Mouse (Mus musculus) skeletal muscle tissue, adult 2 months (tissue): Measurements from ENCODE around the gene Pigk.

ENCODE experiments used
- DNase-seq: peaks from one replicate; pipeline ENCODE4 v3.0.0-alpha.2; 2012; ENCODE audit warnings: low read depth, low spot score

Pigk gene

DNA sequence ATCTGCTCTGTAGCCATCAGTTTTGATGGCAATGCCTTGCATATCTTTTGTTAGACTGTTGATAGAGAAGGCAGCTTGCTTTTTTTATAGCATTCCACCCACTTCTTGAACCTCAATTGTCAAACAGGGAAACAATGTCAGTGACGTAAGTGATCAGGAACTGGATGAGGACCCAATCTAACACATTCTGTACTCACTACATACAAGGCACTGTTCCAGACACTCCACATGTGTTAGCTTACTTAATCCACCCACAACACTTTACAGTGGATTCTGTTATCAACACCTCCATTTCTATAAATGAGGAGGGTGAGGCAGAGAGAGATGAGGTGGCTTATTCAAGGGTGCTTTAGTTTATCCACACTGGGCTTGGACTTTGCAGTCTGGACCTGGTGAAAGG, 124.0 kb downstream of the Pigk start:
- no peak for DNase-seq

DNA sequence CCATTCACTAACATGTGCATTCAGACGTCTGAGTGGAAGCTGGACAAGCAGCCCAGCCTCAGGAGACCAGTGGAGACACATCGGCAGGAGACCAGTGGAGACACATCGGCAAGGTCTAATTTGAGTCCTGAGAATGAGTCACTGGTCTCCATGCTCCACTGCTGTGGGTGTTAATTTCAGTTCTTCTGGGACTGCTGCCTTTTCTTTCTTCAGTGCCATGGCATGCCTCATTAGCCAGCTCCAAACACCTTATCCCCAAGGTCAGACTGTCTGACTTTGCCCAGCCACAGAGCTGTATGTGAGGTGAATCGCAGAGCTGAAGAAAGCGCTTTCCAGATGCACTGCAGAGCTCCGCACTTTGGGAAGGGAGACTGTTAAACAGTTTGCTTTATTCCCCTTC, 127.4 kb downstream of the Pigk start:
- no peak for DNase-seq

DNA sequence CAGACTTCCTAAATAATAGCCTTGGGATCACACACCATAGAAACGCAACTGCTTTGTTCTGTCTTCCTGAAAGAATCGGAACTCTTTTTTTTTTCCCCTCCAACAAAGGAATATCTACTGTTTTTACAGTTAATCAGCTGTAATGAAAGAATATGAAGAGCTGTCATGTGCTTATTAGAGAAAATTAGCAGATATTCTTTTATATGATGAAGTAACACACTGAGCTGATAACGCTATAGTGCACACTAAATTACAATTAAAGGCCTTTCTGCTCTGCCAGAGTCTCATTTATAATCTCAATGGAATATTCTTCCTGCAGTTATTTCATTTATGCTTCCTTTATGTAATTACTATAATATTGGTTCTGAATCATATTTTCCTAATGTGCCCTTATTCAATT, 128.7 kb downstream of the Pigk start:
- DNase-seq, result no peak

GRCm38 (mm10) chr3:152843925-152844324, 130.0 kb downstream of the Pigk start:
- DNase-seq, result no peak

- DNase-seq, result no peak
Measured at GRCm38 (mm10) chr3:152855006-152855614, 141.2 kb downstream of the Pigk start.

- no peak for DNase-seq
Measured at GRCm38 (mm10) chr3:152856095-152856494, 142.2 kb downstream of the Pigk start.

GRCm38 (mm10) chr3:152861450-152861849, 147.6 kb downstream of the Pigk start:
- no peak for DNase-seq

GRCm38 (mm10) chr3:152861978-152862377, 148.1 kb downstream of the Pigk start:
- DNase-seq, result no peak

DNA sequence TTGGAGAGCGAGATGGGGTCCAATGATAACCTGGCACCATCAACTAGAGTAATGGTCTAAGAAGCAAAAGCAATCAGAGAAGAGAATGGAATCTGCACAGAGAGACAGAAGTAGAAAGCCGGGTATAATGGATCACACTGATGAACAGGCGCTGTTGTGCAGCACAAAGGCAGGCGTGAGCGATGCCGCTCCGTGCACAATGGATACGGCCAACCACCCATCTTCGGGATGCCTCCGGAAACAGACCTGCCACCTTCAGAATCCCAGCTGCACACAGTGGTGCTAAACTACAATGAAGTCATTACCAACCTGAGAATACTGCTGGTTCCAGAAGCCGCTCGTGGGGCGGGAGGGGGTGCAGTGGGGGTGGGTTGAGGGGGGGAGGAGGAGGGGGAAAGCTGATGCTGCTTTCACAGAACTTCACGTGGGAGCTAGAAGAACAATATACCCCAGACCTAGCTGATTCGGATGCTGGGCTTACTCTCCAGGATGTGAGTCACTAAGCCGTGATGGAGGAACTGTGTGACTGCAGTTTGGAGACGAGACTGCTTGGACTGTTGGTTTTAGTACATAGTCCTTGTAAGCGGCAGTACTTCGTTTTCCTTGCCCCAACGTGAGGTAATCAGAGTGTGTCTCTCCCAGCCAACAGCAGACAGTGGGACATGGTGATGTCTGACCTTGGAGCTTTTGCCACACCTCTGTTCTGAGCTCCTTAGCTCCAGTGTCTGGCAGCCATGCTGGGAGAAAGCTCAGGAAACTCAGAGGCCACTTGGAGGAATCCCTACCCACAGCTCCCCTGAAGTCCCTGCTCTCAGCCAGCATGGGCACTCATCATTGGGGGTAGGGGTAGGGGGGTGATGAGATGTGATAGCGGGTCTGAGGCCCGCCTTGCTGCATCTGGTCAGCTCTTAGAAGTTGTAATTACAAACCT, 152.4 kb downstream of the Pigk start:
- DNase-seq, result no peak

- DNase-seq, result no peak
Measured at GRCm38 (mm10) chr3:152867654-152868525, 154.0 kb downstream of the Pigk start.

DNA sequence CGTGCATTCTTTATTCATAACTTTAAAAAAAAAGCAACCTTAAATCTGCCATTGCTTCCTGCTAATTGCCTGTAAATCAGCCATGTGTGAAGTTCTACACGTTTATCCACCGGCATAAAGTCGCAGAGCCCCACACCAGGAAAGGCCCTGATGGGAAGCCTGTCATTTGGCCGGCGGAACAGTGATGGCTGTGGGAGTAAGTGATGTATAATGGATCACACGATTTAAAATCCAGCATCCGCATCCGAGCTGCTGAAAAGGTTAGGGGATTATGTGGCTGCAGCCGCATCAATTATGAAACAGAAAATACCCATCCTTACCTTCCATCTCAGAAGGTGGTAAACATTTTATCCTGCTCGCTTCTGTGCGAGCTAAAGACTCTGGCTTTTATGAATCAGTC, 158.2 kb downstream of the Pigk start:
- no peak for DNase-seq

GRCm38 (mm10) chr3:152872596-152872995, 158.7 kb downstream of the Pigk start:
- DNase-seq, result no peak

- DNase-seq, result no peak
Measured at GRCm38 (mm10) chr3:152874431-152875355, 160.8 kb downstream of the Pigk start.

DNA sequence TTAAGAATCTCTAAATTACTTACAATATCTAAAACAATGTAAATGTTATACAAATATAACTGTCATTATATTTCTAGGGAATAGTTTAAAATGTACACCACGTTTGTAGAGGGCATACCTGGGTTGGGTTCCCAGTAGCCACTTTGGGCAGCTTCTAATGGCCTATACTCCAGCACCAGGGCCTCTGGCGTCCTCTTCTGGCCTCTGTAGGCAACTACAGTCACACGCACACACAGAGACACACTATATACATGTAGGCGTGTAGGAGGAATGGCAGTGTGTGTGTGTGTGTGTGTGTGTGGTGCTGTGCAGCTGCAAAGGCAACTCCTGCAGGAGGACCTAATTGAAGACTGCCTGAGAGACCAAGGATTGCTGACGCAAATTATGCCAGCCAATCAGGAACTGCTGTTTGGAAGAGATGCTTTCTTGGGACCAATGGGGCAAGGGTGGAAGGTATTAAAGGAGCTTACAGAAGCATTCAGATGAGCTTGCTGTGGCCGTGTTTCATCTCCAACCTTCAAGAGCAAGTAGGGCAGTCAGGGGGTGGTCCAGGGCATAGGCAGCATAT, 161.9 kb downstream of the Pigk start:
- no peak for DNase-seq

DNA sequence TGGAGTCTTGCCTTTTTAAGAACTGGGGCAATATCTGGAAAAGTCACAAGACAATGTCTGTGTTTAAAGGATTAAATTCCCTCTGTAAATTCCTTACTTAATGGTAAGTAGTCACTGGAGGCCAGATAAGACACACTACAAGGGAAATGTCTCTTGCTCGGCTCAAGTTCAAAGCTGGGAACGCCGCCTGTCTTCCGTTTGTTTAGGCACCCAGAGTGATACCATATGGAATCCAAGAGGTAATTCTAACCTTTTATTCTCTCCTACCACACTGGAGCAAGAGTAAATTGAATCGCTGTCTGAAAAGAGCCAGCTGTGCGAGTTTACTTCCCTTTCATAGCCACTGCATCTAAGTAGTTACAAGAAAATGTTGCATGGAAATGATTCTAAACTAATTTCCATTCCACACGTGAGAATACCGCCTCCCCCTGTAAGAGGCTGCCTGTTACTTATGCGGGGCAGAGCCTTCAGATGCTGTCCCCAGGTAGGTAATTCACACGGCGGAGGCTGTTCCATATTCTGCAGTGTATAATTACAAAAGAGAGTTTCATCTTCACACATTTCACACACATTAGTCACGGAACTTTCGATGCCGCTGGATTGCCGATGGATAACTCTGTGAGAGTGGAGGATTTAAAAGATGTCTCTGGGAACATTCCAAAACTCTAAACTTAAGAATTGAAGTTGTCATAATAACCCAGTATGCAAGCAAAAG, 166.4 kb downstream of the Pigk start:
- no peak for DNase-seq

GRCm38 (mm10) chr3:152881706-152882105, 167.8 kb downstream of the Pigk start:
- no peak for DNase-seq

DNA sequence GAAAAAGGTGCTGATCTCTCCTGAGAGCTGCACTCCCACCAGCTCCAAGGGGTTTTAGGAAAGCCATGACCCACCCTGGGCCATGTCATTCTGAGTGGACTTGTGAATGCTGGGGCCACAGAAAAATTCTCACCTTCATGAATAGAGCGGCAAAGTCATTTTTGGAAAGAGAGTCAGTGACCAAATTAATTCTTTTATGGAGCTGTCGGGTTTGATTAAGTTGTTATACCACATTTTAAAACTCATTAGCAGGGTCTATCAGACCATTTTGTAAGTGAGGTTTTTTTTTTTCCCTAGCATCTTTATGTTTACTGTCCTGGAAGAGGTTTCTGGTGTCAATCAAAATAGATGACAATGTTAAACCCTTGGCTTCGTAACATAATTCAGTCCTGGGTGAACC, 169.7 kb downstream of the Pigk start:
- DNase-seq, result no peak

DNA sequence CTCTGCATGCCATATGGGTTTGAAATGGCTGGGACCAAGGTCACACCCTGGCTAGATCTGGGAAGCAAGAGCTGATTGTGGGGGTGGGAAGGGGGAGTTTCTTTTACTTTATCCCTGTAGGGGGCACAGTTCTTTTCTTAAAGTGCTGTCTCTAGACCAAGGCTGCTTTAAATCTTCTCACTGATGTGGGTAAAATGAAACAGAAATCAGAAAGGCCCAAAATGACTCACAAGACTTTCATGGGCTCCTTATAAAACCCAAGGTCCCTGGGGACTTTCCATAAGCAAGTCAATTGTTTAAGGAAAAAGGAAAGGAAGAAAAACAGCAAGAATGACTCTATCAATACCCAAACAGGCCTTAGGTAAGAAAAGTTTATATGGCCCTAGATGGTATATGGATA, 172.8 kb downstream of the Pigk start:
- no peak for DNase-seq

- DNase-seq, result no peak
Measured at GRCm38 (mm10) chr3:152888116-152888515, 174.2 kb downstream of the Pigk start.

DNA sequence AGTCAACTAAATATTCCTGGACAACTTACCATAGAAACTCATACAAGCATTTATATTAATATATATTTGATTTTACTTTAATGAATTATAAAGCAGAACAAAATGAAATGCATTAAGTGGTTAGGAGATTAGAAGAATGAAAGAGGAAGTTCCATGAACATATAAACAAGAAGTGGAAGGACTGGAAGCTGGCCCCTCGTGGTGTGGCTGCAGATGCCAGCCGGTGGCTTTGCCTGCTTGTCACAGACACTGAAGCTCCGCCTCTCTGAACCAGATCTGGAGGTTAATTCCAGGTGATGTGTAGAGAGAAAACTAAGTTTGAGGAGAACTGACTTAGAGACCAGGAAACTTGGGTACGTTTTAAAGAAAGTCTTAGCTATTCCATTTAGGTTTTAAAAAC, 181.0 kb downstream of the Pigk start:
- DNase-seq, result no peak
